Mouse (Mus musculus): ENCODE data around the gene Aph1c. TPM values are rescaled to one million over a fixed set of nuclear protein-coding genes. Genes with fewer than 3 reads are reported as not detected.

Aph1c gene
- polyA plus RNA-seq, 1 experiment from 2014 or later = 1.5 TPM

Other genes with a start within 250 kb of the Aph1c start
- gene Usp3, start 241.6 kb downstream of the Aph1c start, polyA plus RNA-seq (2016; fragmentation: Nextera tagmentation; extraction: Ambion mirVana) = 95.1 and 101 TPM in 2 replicates
- 6.8 and 7.4 TPM in 2 replicates for gene Car12, start 121.0 kb downstream of the Aph1c start, polyA plus RNA-seq (2016; fragmentation: Nextera tagmentation; extraction: Ambion mirVana)
- 10.1 and 11.9 TPM in 2 replicates for gene Aph1b, start 39.2 kb downstream of the Aph1c start, polyA plus RNA-seq (2016; fragmentation: Nextera tagmentation; extraction: Ambion mirVana)
- gene Gm10647, start 37.7 kb downstream of the Aph1c start, polyA plus RNA-seq (2016; fragmentation: Nextera tagmentation; extraction: Ambion mirVana) = 0.36 and 0.46 TPM in 2 replicates
- 33.4 and 34.0 TPM in 2 replicates for gene Rab8b, start 85.0 kb upstream of the Aph1c start, polyA plus RNA-seq (2016; fragmentation: Nextera tagmentation; extraction: Ambion mirVana)
- 818 and 845 TPM in 2 replicates for gene Rps27l, start 111.4 kb upstream of the Aph1c start, polyA plus RNA-seq (2016; fragmentation: Nextera tagmentation; extraction: Ambion mirVana)
- gene Lactb, start 140.8 kb upstream of the Aph1c start, polyA plus RNA-seq (2016; fragmentation: Nextera tagmentation; extraction: Ambion mirVana) = 9.2 and 9.6 TPM in 2 replicates
- gene Tpm1, start 214.7 kb upstream of the Aph1c start, polyA plus RNA-seq (2016; fragmentation: Nextera tagmentation; extraction: Ambion mirVana) = 334 and 342 TPM in 2 replicates

Measured in forebrain, embryonic 10.5 days (tissue).